Mouse (Mus musculus) embryonic facial prominence, embryonic 12.5 days (tissue): ENCODE measurements around the gene Zfp873. TPM values are rescaled to one million over a fixed set of nuclear protein-coding genes. Genes with fewer than 3 reads are reported as not detected.
A peak's percentile ranks its signal among the peaks of the same experiment; 100 is the strongest.
"Not testable (repeated sequence)": the region's sequence is repeated elsewhere in the genome, so short reads cannot be mapped to it uniquely, and the experiment has no call there.

Experiments
- ATAC-seq: fragments of 200-750 bp; cut with Nextera tagmentation; 2 replicates; pipeline ENCODE4 v1.8.0; 2017; ENCODE audit not compliant: insufficient number of reproducible peaks, insufficient read depth, low FRiP score, low TSS enrichment
- H3K27ac ChIP-seq: fragments of 300-500 bp; sonication (generic); 2 replicates; pipeline ENCODE4 v1.5.1; 2016; ENCODE audit warnings: mild to moderate bottlenecking
- H3K27me3 ChIP-seq: fragments of 300-500 bp; sonication (generic); 2 replicates; pipeline ENCODE4 v1.6.1; 2016; ENCODE audit warnings: mild to moderate bottlenecking, moderate library complexity
- H3K36me3 ChIP-seq: fragments of 300-500 bp; sonication (generic); 2 replicates; pipeline ENCODE4 v1.6.1; 2016; ENCODE audit warnings: mild to moderate bottlenecking
- H3K4me1 ChIP-seq: fragments of 300-500 bp; sonication (generic); 2 replicates; pipeline ENCODE4 v1.6.1; 2016
- H3K4me2 ChIP-seq: fragments of 300-500 bp; sonication (generic); replicated peaks from 2 replicates; pipeline ENCODE4 v1.6.1; 2016; ENCODE audit warnings: mild to moderate bottlenecking, moderate library complexity
- H3K4me3 ChIP-seq: fragments of 300-500 bp; sonication (generic); 2 replicates; pipeline ENCODE4 v1.5.1; 2016; ENCODE audit warnings: mild to moderate bottlenecking
- H3K9ac ChIP-seq: fragments of 300-500 bp; sonication (generic); 2 replicates; pipeline ENCODE4 v1.6.1; 2016; ENCODE audit warnings: mild to moderate bottlenecking, moderate library complexity
- H3K9me3 ChIP-seq: fragments of 300-500 bp; sonication (generic); 2 replicates; pipeline ENCODE4 v1.6.1; 2016; ENCODE audit warnings: mild to moderate bottlenecking, moderate library complexity
- WGBS: fragments of 180-500 bp; shearing (Covaris S2); methylation state at CpG from one replicate; pipeline ENCODE4 v1.1.7; 2016; 5-methylcytosine and 5-hydroxymethylcytosine counted together
- polyA plus RNA-seq: library from polyadenylated mRNA; unstranded; fragments of >200 nt; fragmentation: Nextera tagmentation; extraction: Ambion mirVana; gene quantifications from 2 replicates; pipeline ENCODE4 v1.2.1, GENCODE M21; 2016

Zfp873 gene
- 17.5 TPM in 2 replicates for polyA plus RNA-seq

DNA sequence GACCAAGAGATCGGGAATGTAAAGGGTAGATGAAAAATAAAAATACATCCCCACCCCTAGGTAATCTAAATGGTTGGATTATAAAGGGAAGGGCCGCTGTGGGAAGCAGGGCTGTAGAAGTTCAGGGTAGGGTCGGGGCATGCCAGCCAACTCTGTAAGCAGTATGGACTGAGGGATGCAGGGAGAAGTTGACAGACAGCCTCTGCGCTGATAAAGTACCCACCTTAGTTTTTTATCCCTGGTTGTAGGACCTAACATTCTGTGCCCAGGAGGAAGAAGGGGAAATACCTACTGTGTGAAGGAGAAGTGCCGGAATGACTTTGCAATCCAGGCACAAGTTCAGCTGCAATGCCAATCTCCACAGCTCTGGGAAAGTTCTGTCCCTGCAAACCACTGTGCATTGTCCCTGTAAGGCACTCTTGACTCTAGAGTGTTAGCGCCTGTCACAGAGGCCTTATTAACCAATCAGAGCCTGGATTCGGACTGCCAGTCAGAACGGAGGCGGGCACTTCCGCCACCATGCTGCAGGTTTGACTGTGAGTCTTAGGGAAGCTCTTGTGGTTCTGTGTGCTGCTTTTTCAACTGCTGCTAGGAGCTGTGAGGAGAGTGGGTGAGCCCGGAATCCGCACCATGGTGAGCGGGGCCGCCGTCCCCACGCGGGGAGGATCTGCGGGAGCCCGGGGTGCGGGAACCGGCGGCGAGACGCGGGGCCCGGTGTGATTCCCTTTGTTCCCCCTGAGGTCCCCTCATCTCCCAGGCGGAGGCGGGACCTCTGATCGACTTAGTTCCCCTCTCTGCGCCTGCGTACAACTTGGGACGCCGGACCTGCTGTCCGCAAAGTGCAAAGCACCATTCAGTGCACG, at the start of gene Zfp873:
Gene Zfp873 (plus strand): TSS at position 527 of the 863 bp plus-strand sequence.
- 10% methylated on average over 35 of the region's 35 CpGs for WGBS
- Histone ChIP-seq H3K4me2 (peak within 1 kb of the TSS; percentile 50), H3K27ac (peak within 1 kb of the TSS; percentile 92), H3K9me3 (peaks cover 52% of the 10 kb centered on the region), H3K36me3 (peaks cover 19% of the 10 kb centered on the region), H3K4me3 (peak within 1 kb of the TSS; percentile 63), H3K4me1 (0 out of 2 replicates have a peak, but pooled peaks cover 4% of the 10 kb centered on the region), H3K27me3 (no peaks in the 10 kb centered on the region), H3K9ac (peak within 1 kb of the TSS; percentile 66)
- peak; percentile 95 for ATAC-seq

GRCm38 (mm10) chr10:82003209-82003608, 44.7 kb upstream of the Zfp873 start:
- H3K27ac ChIP-seq, H3K4me1 ChIP-seq, H3K4me2 ChIP-seq, ATAC-seq, H3K27me3 ChIP-seq, H3K9ac ChIP-seq, H3K4me3 ChIP-seq: not testable (repeated sequence)
- WGBS: 96% methylated on average over 1 of the region's 1 CpGs
- H3K36me3 ChIP-seq: peaks cover 18% of the 10 kb centered on the region
- H3K9me3 ChIP-seq: peaks cover 22% of the 10 kb centered on the region; the same call in 1 of the 2 replicates

DNA sequence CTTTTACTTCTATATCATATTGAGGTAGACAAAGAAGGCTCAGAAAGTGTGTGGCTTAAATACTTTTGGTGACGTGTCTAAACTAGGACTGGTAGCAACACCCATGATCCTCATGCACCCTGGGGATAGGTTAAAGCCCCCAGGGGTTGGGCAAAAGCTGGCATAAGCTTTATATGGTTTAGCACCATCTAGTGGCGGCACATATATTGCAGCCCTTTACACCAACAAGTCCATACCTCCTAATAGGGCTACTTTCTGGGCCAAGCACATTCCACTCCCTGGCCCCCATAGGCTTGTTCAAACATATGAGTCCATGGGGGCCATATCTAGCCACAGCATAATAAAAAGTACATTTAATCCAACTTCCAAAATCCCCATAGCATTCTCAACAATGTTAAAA, 43.1 kb upstream of the Zfp873 start:
- H3K9ac ChIP-seq, H3K27ac ChIP-seq, H3K27me3 ChIP-seq, H3K4me2 ChIP-seq, H3K4me3 ChIP-seq, H3K4me1 ChIP-seq, ATAC-seq: not testable (repeated sequence)
- WGBS: 45% methylated on average over 2 of the region's 2 CpGs
- Histone ChIP-seq H3K36me3 (peaks cover 18% of the 10 kb centered on the region), H3K9me3 (peaks cover 28% of the 10 kb centered on the region; the same call in 1 of the 2 replicates)

- no peak for ATAC-seq
- 61% methylated on average over 2 of the region's 2 CpGs for WGBS
These were observed 5.7 kb upstream of the Zfp873 start for GRCm38 (mm10) chr10:82042191-82042590.

DNA sequence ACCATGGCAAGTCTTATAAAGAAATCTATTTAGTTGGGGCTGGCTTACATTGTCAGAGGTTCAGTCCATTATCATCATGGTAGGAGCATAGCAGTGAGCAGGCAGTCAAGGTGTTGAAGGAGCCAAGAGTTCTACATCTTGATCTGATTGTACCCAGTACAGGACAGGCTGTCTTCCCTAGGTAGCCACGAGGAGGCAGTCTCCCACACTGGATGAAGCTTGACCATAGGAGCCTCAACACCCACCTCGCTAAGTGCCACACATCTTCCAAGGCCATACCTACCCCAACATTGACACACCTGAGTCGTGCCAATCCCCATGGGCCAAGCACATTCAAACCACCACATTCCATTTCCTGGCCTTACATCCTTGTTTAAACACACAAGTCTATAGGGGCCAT, 1.3 kb upstream of the Zfp873 start:
- Histone ChIP-seq H3K4me1 (0 out of 2 replicates have a peak, but pooled peaks cover 4% of the 10 kb centered on the region), H3K4me3 (no peak overlapping the region), H3K9me3 (peaks cover 41% of the 10 kb centered on the region), H3K4me2 (no peak overlapping the region), H3K9ac (no peak overlapping the region), H3K27ac (no peak overlapping the region), H3K36me3 (peaks cover 9% of the 10 kb centered on the region), H3K27me3 (no peaks in the 10 kb centered on the region)
- 89% methylated on average over 3 of the region's 3 CpGs for WGBS
- ATAC-seq: no peak

More at GRCm38 (mm10) chr10:82042191-82042590, 5.7 kb upstream of the Zfp873 start:
- Histone ChIP-seq H3K4me2 (no peak overlapping the region), H3K4me1 (no peaks in the 10 kb centered on the region), H3K36me3 (no peaks in the 10 kb centered on the region), H3K9ac (no peak overlapping the region), H3K4me3 (no peak overlapping the region), H3K9me3 (peaks cover 12% of the 10 kb centered on the region), H3K27me3 (no peaks in the 10 kb centered on the region), H3K27ac (no peak overlapping the region)

GRCm38 (mm10) chr10:82048460-82048804, 509 bp downstream of the Zfp873 start:
- H3K27ac ChIP-seq: peak overlapping the region; percentile 92
- peaks cover 25% of the 10 kb centered on the region for H3K36me3 ChIP-seq
- H3K9ac ChIP-seq: peak overlapping the region; percentile 66; the same call in 1 of the 2 replicates
- WGBS: 29% methylated on average over 10 of the region's 10 CpGs
- H3K4me3 ChIP-seq: peak overlapping the region; percentile 63
- H3K4me1 ChIP-seq, ATAC-seq, H3K27me3 ChIP-seq: not testable (repeated sequence)
- peaks cover 58% of the 10 kb centered on the region for H3K9me3 ChIP-seq
- H3K4me2 ChIP-seq: peak overlapping the region; percentile 50

- Histone ChIP-seq H3K4me2 (peak within 1 kb of the TSS; percentile 44), H3K4me3 (peak within 1 kb of the TSS; percentile 48), H3K27ac (peak within 1 kb of the TSS; percentile 76; the same call in 1 of the 2 replicates), H3K9me3 (peaks cover 12% of the 10 kb centered on the region), H3K9ac (peak within 1 kb of the TSS; percentile 53; the same call in 1 of the 2 replicates)
- not testable (repeated sequence) for H3K4me1 ChIP-seq, H3K27me3 ChIP-seq, H3K36me3 ChIP-seq
- peak; percentile 93 for ATAC-seq
- 18% methylated on average over 42 of the region's 42 CpGs for WGBS
These were observed 35.1 kb downstream of the Zfp873 start, which contains the start of gene BC024063 for GRCm38 (mm10) chr10:82082728-82083621. TSS of gene BC024063 (plus strand) at chr10:82083353.

DNA sequence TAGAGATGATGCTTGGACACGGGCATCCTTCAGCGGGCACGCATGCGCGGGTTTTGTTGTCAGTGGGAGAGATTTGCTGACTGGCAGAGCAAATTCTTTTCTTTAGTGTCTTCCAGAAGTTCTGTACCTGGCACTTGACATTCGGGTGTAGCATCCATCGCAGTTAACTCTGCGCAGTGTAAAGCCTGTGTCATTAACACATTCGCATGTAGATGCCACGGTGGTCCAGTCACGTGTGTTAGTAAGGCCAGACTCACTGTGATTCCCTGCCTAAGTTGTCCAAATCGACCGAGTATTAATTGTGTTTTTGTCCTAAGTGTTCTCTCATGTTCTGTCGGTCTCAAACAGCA, 35.7 kb downstream of the Zfp873 start:
- H3K4me1 ChIP-seq, H3K36me3 ChIP-seq, ATAC-seq, H3K27me3 ChIP-seq: not testable (repeated sequence)
- peak overlapping the region; percentile 48 for H3K4me3 ChIP-seq
- 0 out of 2 replicates have a peak overlapping the region, but pooled peaks have one; percentile 53 for H3K9ac ChIP-seq
- 27% methylated on average over 14 of the region's 14 CpGs for WGBS
- peaks cover 12% of the 10 kb centered on the region for H3K9me3 ChIP-seq
- H3K27ac ChIP-seq: 0 out of 2 replicates have a peak overlapping the region, but pooled peaks have one; percentile 76
- peak overlapping the region; percentile 44 for H3K4me2 ChIP-seq

Other genes starting within 250 kb of the Zfp873 start
- 2.7 and 3.3 TPM in 2 replicates for gene Gm4767, start 235.9 kb upstream of the Zfp873 start, polyA plus RNA-seq
- gene Gm32687, start 184.2 kb upstream of the Zfp873 start, polyA plus RNA-seq: 10.5 and 12.0 TPM in 2 replicates
- 4.0 and 4.3 TPM in 2 replicates for gene Zfp781, start 117.6 kb upstream of the Zfp873 start, polyA plus RNA-seq
- 6.8 and 7.3 TPM in 2 replicates for gene BC024063, start 35.2 kb downstream of the Zfp873 start, polyA plus RNA-seq
- gene AU041133, start 79.9 kb downstream of the Zfp873 start, polyA plus RNA-seq: 6.8 and 7.8 TPM in 2 replicates
- gene Zfp938, start 193.2 kb downstream of the Zfp873 start, polyA plus RNA-seq: 17.1 and 18.0 TPM in 2 replicates